Mouse (Mus musculus) intestine, embryonic 14.5 days (tissue): ENCODE measurements at regions not wholly inside any gene's neighbourhood (a gene's known extent, or its start where the extent isn't known, plus 50 kb on each side); places are given as distances from the start of the nearest gene placed in this dataset.

Experiments used
- ATAC-seq: fragments of 200-750 bp; cut with Nextera tagmentation; replicated peaks from 2 replicates; pipeline ENCODE4 v1.8.0; 2017; ENCODE audit warnings: low read depth, moderate number of reproducible peaks, moderate TSS enrichment, moderate library complexity; ENCODE audit not compliant: low FRiP score, low TSS enrichment
- DNase-seq: peaks from one replicate; pipeline ENCODE4 v3.0.0-alpha.2; 2018; ENCODE audit warnings: low spot score
- H3K27ac ChIP-seq: fragments of 300-500 bp; sonication (generic); 2 replicates; pipeline ENCODE4 v1.5.1; 2014; ENCODE audit warnings: low read depth, mild to moderate bottlenecking, control low read depth
- H3K27me3 ChIP-seq: fragments of 300-500 bp; sonication (generic); replicated peaks from 2 replicates; pipeline ENCODE4 v1.6.1; 2014; ENCODE audit warnings: low read length, control low read depth; ENCODE audit not compliant: control insufficient read depth, insufficient read depth
- H3K36me3 ChIP-seq: fragments of 300-500 bp; sonication (generic); 2 replicates; pipeline ENCODE4 v1.6.1; 2014; ENCODE audit warnings: low read length, control low read depth; ENCODE audit not compliant: control insufficient read depth, insufficient read depth
- H3K4me1 ChIP-seq: fragments of 300-500 bp; sonication (generic); replicated peaks from 2 replicates; pipeline ENCODE4 v1.6.1; 2014; ENCODE audit warnings: low read length, control low read depth, mixed read lengths; ENCODE audit not compliant: control insufficient read depth, insufficient read depth
- H3K4me2 ChIP-seq: fragments of 300-500 bp; sonication (generic); 2 replicates; pipeline ENCODE4 v1.6.1; 2014; ENCODE audit warnings: low read length
- H3K4me3 ChIP-seq: fragments of 300-500 bp; sonication (generic); 2 replicates; pipeline ENCODE4 v1.5.1; 2014; ENCODE audit warnings: low read depth, low read length, control low read depth, mixed read lengths
- H3K9ac ChIP-seq: fragments of 300-500 bp; sonication (generic); 2 replicates; pipeline ENCODE4 v1.6.1; 2014; ENCODE audit warnings: mild to moderate bottlenecking, low read length
- H3K9me3 ChIP-seq: fragments of 300-500 bp; sonication (generic); 2 replicates; pipeline ENCODE4 v1.6.1; 2016; ENCODE audit warnings: low read length, control low read depth; ENCODE audit not compliant: control insufficient read depth
- WGBS: fragments of 180-500 bp; shearing (Covaris S2); extraction: QIAGEN DNeasy Blood & Tissue Kit; methylation state at CpG from one replicate; pipeline ENCODE4 v1.1.7; 2014; 5-methylcytosine and 5-hydroxymethylcytosine counted together

DNA sequence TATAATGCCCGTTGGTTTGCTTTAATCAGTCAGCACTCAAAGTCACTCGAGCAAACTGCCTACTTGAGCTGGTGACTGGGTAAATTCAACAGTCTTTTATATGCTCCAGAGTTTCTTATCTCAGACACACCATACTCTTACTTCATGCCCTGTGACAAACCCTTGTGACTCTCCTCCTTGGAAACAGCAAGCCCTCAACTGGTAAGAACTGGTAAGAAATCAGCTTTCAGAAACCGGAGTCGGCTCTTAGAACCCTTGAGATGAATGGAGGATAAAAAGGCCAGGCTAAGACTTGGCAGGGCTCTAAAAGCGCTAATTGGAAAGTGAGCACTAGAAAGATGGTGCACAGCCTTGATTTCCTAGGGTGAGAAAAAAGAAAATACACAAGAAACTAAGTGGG is 360.2 kb downstream of the Ins1 start:
- WGBS, result 72% methylated on average over 5 of the region's 5 CpGs
- Histone ChIP-seq H3K9ac (no peak overlapping the region), H3K4me1 (no peaks in the 10 kb centered on the region), H3K9me3 (no peaks in the 10 kb centered on the region), H3K4me3 (no peak overlapping the region), H3K36me3 (no peaks in the 10 kb centered on the region), H3K27me3 (no peaks in the 10 kb centered on the region), H3K4me2 (no peak overlapping the region), H3K27ac (no peak overlapping the region)
- ATAC-seq (no peak), DNase-seq (no peak)

GRCm38 (mm10) chr19:52623496-52623895 is 359.4 kb downstream of the Ins1 start:
- H3K27ac ChIP-seq, result no peak overlapping the region
- H3K4me1 ChIP-seq, result no peaks in the 10 kb centered on the region
- no peaks in the 10 kb centered on the region for H3K27me3 ChIP-seq
- H3K9me3 ChIP-seq, result no peaks in the 10 kb centered on the region
- ATAC-seq, result no peak
- H3K4me2 ChIP-seq, result no peak overlapping the region
- H3K4me3 ChIP-seq, result no peak overlapping the region
- DNase-seq, result no peak
- H3K9ac ChIP-seq, result no peak overlapping the region
- H3K36me3 ChIP-seq, result no peaks in the 10 kb centered on the region

DNA sequence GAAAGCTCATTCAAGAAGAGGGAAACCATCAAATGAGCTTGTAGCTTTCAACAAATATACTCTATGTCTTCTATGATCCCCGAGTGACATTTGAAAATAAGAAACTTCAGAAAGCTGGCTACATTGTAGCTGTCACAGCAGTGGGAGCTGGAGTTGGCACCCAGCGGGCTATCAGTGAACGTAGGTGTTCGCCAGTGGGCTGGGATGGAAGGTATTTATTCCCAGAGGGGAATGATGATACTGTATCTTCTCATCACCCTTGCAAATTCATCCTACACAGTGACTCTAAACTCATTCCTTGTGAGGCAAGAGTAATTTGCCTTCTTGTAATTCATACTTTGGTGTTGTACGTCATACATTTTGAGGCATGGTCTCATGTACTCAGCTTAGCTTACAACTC is 349.3 kb downstream of the Ins1 start:
- no peak overlapping the region for H3K4me2 ChIP-seq
- no peaks in the 10 kb centered on the region for H3K9me3 ChIP-seq
- no peaks in the 10 kb centered on the region for H3K27me3 ChIP-seq
- H3K4me3 ChIP-seq, result no peak overlapping the region
- ATAC-seq (no peak), DNase-seq (no peak)
- WGBS, result 87% methylated on average over 5 of the region's 5 CpGs
- H3K36me3 ChIP-seq, result no peaks in the 10 kb centered on the region
- H3K27ac ChIP-seq, result no peak overlapping the region
- H3K4me1 ChIP-seq, result no peaks in the 10 kb centered on the region
- H3K9ac ChIP-seq, result no peak overlapping the region

GRCm38 (mm10) chr19:52606859-52607258 is 342.8 kb downstream of the Ins1 start:
- no peaks in the 10 kb centered on the region for H3K27me3 ChIP-seq
- no peak overlapping the region for H3K4me3 ChIP-seq
- DNase-seq, result no peak
- 73% methylated on average over 3 of the region's 3 CpGs for WGBS
- no peak overlapping the region for H3K4me2 ChIP-seq
- no peak overlapping the region for H3K27ac ChIP-seq
- no peaks in the 10 kb centered on the region for H3K9me3 ChIP-seq
- no peaks in the 10 kb centered on the region for H3K4me1 ChIP-seq
- no peaks in the 10 kb centered on the region for H3K36me3 ChIP-seq
- no peak for ATAC-seq
- H3K9ac ChIP-seq, result no peak overlapping the region

- ATAC-seq (no peak), DNase-seq (no peak)
- H3K36me3 ChIP-seq, result no peaks in the 10 kb centered on the region
- no peaks in the 10 kb centered on the region for H3K27me3 ChIP-seq
- no peak overlapping the region for H3K9ac ChIP-seq
- H3K4me2 ChIP-seq, result no peak overlapping the region
- no peak overlapping the region for H3K4me3 ChIP-seq
- H3K9me3 ChIP-seq, result no peaks in the 10 kb centered on the region
- 38% methylated on average over 3 of the region's 3 CpGs for WGBS
- H3K4me1 ChIP-seq, result no peaks in the 10 kb centered on the region
- no peak overlapping the region for H3K27ac ChIP-seq
These were observed 336.3 kb downstream of the Ins1 start for GRCm38 (mm10) chr19:52600410-52600809.

- Histone ChIP-seq H3K4me2 (no peak overlapping the region), H3K27me3 (no peaks in the 10 kb centered on the region), H3K9me3 (no peaks in the 10 kb centered on the region), H3K4me3 (no peak overlapping the region), H3K36me3 (no peaks in the 10 kb centered on the region), H3K4me1 (no peaks in the 10 kb centered on the region), H3K9ac (no peak overlapping the region), H3K27ac (no peak overlapping the region)
- ATAC-seq (no peak), DNase-seq (no peak)
- 80% methylated on average over 4 of the region's 4 CpGs for WGBS
These were observed 301.3 kb downstream of the Ins1 start for GRCm38 (mm10) chr19:52565401-52565800.

- Histone ChIP-seq H3K4me1 (no peaks in the 10 kb centered on the region), H3K27me3 (no peaks in the 10 kb centered on the region), H3K9ac (no peak overlapping the region), H3K4me3 (no peak overlapping the region), H3K36me3 (no peaks in the 10 kb centered on the region), H3K27ac (no peak overlapping the region), H3K4me2 (no peak overlapping the region), H3K9me3 (no peaks in the 10 kb centered on the region)
- WGBS, result 39% methylated on average over 4 of the region's 4 CpGs
- ATAC-seq, result no peak
- no peak for DNase-seq
These were observed 270.7 kb downstream of the Ins1 start for GRCm38 (mm10) chr19:52534758-52535157.

DNA sequence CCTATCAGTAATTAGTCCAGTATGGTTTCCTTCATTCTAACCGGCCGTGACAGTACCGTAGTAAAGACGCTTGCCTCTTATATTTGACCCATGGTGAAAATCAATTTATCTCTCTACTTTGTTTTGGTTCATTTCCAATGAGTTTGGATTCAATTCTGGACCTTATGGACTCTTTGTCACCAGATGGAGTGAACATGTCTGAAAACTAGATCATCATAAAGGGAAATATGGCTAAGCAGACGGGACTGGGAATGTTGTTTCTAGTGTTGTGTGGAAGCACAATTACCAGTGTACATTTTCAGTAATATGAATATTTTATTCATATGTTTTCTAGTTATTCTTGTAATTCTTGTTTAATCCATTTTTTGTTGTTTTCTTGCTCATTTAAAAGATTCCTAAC is 261.4 kb downstream of the Ins1 start:
- no peak overlapping the region for H3K4me3 ChIP-seq
- WGBS, result 94% methylated on average over 5 of the region's 5 CpGs

DNA sequence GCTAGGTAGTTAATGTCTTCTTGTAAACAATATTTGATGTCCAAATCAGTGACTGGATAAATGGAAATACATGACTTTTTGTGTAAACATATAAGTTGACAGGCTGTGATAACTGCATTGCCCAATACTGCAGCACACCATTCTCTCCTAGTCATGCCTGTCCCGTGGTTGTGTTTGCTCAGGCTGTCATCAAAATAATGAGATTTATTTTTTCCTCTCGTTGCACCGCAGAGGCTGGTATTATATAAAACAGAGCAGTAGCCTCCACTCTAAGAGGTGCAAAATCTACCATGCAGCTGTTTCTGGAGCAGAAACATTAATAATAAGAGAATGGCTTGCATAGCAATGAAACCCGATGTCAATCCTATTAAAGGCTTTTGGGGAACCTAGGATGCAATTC is 239.2 kb downstream of the Ins1 start:
- H3K4me3 ChIP-seq, result no peak overlapping the region
- H3K27me3 ChIP-seq, result no peaks in the 10 kb centered on the region
- 54% methylated on average over 4 of the region's 4 CpGs for WGBS
- no peaks in the 10 kb centered on the region for H3K4me1 ChIP-seq
- no peak for DNase-seq
- H3K9ac ChIP-seq, result no peak overlapping the region
- no peaks in the 10 kb centered on the region for H3K9me3 ChIP-seq
- no peak for ATAC-seq
- no peak overlapping the region for H3K27ac ChIP-seq
- H3K36me3 ChIP-seq, result no peaks in the 10 kb centered on the region
- H3K4me2 ChIP-seq, result no peak overlapping the region

More for the DNA sequence above, 261.4 kb downstream of the Ins1 start:
- Histone ChIP-seq H3K27ac (no peak overlapping the region), H3K9me3 (no peaks in the 10 kb centered on the region), H3K27me3 (no peaks in the 10 kb centered on the region), H3K4me2 (no peak overlapping the region), H3K9ac (no peak overlapping the region), H3K4me1 (no peaks in the 10 kb centered on the region), H3K36me3 (no peaks in the 10 kb centered on the region)
- DNase-seq (no peak), ATAC-seq (no peak)
